Mouse (Mus musculus): Measurements from ENCODE around the gene Apopt1. TPM values are rescaled to one million over a fixed set of nuclear protein-coding genes. Genes with fewer than 3 reads are reported as not detected.
"Not testable (repeated sequence)": the region's sequence is repeated elsewhere in the genome, so short reads cannot be mapped to it uniquely, and the experiment has no call there.

The Apopt1 gene
- total RNA-seq, 2 experiments from 2014 or later, result 34.9 to 38.0 TPM

- DNase-seq, result no peak
- intact Hi-C loops (cut with DNase I), result no loop called here
These were observed 13.5 kb upstream of the Apopt1 start for GRCm38 (mm10) chr12:111699542-111699941.

GRCm38 (mm10) chr12:111700920-111701458 lies 12.1 kb upstream of the Apopt1 start:
- intact Hi-C loops (cut with DNase I), result no loop called here
- DNase-seq, result no peak

- intact Hi-C loops (cut with DNase I), result no loop called here
- DNase-seq, result no peak
These were observed 9.8 kb upstream of the Apopt1 start for GRCm38 (mm10) chr12:111703301-111703700.

DNA sequence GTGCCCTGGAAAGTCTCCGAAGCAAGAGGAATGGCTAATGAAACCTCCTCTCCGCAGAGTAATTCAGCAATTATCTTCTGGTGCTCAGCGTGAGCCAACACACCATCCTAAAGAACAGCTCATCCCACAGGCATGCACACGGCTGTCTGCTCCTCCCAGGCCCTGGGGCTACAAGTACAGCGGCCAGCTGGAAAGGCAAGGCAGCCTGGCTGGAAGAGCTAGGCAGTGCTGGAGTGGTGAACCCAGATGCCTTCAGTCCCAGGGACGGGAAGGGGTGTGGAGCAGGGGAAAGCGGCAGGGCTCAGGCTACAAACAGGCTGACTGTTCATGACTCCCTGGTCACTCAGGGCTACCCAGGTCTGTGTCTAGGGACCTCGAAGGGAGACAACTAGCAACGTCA lies 8.5 kb upstream of the Apopt1 start:
- intact Hi-C loops (cut with DNase I), result no loop called here
- peak; percentile 68 to 81 for DNase-seq

- DNase-seq, result peak; percentile 85 to 86
- intact Hi-C loops (cut with DNase I), result no loop called here
These were observed 7.7 kb upstream of the Apopt1 start for GRCm38 (mm10) chr12:111705186-111705973.

GRCm38 (mm10) chr12:111708181-111708580 lies 4.9 kb upstream of the Apopt1 start:
- no peak for DNase-seq
- intact Hi-C loops (cut with DNase I), result no loop called here

- DNase-seq, result no peak
- intact Hi-C loops (cut with DNase I), result no loop called here
These were observed 3.0 kb upstream of the Apopt1 start for GRCm38 (mm10) chr12:111710091-111710490.

DNA sequence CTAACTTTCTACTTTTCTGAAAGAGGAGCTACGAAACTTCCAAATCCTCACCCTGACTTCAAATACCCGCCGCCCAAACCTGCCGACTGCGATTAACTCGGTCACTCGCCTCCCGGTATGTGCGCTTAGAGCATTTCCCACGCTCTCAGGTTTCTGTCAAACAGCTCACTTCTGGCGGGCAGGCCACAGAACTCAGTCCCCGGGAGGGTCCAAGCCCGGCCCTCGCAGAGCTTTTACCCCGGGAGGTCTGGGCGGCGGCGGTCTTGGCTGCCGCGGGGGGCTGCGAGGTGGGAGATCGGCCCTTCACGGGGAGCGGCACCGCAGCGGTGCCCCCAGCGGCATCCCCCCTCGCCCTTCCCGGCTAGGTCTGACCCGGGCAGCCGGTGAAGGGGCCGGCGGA lies 585 bp upstream of the Apopt1 start:
- DNase-seq, result no peak
- intact Hi-C loops (cut with DNase I), result no loop called here

GRCm38 (mm10) chr12:111713880-111714279 lies 819 bp downstream of the Apopt1 start:
- not testable (repeated sequence) for DNase-seq
- intact Hi-C loops (cut with DNase I), result loop anchor here (1.0 kb wide), 1 partner anchor 98 kb away; no protein-coding TSS in a partner anchor

DNA sequence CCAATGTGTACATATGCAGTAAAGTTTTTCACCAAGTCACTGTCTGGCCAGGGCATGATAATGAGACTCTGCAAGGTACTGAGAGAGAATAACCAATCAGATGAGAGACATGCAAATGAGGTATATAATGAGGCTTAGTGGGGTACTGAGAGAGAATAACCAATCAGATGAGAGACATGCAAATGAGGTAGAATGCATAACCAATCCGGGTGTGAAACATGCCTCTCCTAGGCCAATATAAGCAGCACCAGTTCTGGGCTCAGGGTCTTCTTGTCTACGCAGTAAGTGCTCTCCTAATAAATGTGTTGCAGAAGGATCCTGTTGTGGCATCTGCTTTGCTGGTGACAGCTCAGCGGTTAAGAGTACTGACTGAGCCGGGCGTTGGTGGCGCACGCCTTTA lies 3.4 kb downstream of the Apopt1 start:
- intact Hi-C loops (cut with DNase I), result no loop called here
- DNase-seq, result no peak

DNA sequence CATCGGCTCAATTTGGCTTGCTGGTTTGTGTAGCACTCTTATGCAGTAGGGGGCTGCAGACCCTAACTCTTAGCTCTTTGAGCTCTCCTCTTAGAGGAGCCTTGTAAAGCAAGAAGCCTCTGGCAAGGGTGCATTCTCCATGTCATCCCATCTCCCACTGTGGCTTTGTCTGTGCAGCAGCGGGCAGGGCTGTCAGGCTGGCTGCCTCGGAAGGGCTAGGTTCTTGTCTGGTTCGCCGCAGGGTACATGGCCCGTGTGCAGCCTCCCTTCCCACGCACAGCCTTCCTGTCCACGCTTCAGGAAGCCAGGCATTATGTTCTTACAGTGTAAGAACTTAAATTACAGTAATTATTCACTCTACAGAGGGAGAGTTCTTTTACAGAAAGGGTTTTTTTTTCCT lies 5.6 kb downstream of the Apopt1 start:
- intact Hi-C loops (cut with DNase I), result no loop called here
- no peak for DNase-seq

DNA sequence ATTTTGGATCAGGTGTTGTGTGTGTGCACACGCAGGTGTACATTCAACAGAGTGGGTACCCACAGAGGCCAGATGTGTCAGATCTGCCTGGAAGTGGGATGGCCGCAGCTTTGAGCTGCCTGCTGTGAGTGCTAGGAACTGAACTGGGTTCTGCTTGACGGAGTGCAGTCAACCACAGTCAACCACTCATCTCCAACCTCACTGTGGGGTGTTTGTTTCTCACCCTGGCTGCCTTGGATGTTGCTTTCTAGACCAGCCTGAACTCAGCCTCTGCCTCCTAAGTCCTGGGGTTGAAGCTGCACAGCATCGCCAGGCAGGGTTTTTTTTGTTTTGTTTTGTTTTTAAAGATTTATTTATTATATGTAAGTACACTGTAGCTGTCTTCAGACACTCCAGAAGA lies 7.2 kb downstream of the Apopt1 start:
- DNase-seq, result no peak
- intact Hi-C loops (cut with DNase I), result no loop called here

- intact Hi-C loops (cut with DNase I), result no loop called here
- DNase-seq, result peak in 1 of 2 experiments; percentile 56
These were observed 9.6 kb downstream of the Apopt1 start for GRCm38 (mm10) chr12:111722654-111723053.

DNA sequence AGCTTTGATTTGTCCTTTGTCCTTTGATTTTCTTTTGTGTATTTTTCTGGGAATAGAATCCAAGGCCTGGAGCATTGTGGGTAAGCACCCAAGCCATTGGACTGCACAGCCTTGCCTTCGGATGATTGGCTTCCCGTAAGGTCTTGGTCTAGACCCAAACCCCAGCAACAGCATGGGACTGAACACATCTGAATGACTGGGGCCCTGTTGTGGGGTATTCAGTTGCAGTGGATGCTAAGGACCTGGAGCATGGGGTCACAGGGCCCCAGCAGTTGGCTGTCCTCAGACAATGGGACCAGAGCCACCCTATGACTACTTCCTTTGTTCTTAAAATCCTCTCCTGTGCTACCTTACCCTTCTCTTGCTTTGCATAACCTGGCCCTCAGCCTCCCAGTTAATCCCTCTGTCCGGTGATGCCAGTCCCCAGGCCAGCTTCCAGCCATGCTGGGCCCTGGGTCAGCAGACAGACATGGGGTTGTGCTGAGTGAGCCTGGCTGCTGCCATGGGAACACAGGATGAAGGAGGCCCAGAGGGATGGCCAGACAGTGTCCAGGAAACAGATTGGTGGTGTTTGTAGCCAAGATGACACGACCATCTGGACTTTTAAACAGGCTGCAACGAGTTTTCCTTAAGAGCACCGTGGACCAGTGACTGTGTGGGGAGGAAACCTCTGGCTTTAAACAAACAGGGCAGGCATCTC lies 11.7 kb downstream of the Apopt1 start:
- intact Hi-C loops (cut with DNase I), result no loop called here
- DNase-seq, result peak; percentile 46 to 64

- intact Hi-C loops (cut with DNase I), result no loop called here
- DNase-seq, result no peak
These were observed 12.5 kb downstream of the Apopt1 start for GRCm38 (mm10) chr12:111725338-111726121.

DNA sequence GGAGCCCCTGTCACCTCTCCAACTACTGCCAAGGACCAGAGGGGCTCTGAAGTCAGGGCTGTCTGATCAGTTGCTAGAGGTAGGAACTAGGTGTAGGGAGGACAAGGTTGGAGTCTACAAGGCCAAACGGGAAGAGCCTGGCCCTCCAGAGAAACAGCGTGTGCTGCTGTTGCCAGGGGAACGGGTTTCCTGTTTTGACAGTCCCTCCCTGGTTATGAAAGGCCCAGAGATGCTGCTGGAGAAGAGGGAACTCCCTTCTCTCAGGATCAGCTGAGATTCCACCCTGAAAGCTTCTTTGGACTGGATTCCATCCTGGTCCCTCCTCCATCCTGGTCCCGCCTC lies 13.0 kb downstream of the Apopt1 start:
- intact Hi-C loops (cut with DNase I), result no loop called here
- peak; percentile 33 to 59 for DNase-seq

DNA sequence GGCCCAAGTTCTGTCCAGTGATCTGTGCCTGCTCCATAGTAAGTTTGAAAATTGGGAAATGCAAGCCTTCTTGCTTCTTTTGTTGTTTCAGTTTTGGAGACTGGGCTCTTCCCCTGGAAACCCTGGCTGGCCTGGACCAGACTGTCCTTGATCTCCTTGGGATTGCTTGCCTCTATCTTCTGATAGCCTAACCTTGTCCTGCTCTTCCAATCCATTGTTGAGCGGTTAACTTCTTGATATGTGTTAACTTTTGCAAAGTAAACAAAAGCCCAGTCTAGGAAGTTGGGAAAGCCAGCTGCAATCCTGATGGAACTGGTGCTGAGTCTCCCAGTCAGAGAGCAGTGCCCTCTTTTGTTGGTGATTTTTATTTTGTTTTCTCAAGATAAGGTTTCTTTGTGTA lies 14.9 kb downstream of the Apopt1 start:
- intact Hi-C loops (cut with DNase I), result no loop called here
- DNase-seq, result no peak

- peak; percentile 85 to 88 for DNase-seq
- intact Hi-C loops (cut with DNase I), result loop anchor here (2.0 kb wide), 1 partner anchor 65 kb away; no protein-coding TSS in a partner anchor
These were observed 19.1 kb downstream of the Apopt1 start for GRCm38 (mm10) chr12:111731822-111732807.

GRCm38 (mm10) chr12:111732921-111733320 lies 19.9 kb downstream of the Apopt1 start:
- no peak for DNase-seq
- intact Hi-C loops (cut with DNase I), result loop anchor here (2.0 kb wide), 1 partner anchor 66 kb away; no protein-coding TSS in a partner anchor

- intact Hi-C loops (cut with DNase I), result loop anchor here (5.0 kb wide), 1 partner anchor 222 kb away; no protein-coding TSS in a partner anchor
These were observed 21.9 kb downstream of the Apopt1 start for GRCm38 (mm10) chr12:111734912-111735311.

More at GRCm38 (mm10) chr12:111734912-111735311, 21.9 kb downstream of the Apopt1 start:
- no peak for DNase-seq

Data from gastrocnemius, postnatal 36 days (tissue).